Mouse (Mus musculus) megakaryocyte, embryonic 14.5 days (primary cell): ENCODE results near the gene Ccsap.

Experiments
- FLI1 ChIP-seq: IDR thresholded peaks from 2 replicates; pipeline ENCODE4 v1.6.1; 2012; ENCODE audit warnings: low read length, inconsistent platforms, mixed read lengths
- GATA1 ChIP-seq: IDR thresholded peaks from 3 replicates; pipeline ENCODE4 v1.6.1; 2012; ENCODE audit warnings: mixed read lengths, low read length, inconsistent platforms, borderline replicate concordance

DNA sequence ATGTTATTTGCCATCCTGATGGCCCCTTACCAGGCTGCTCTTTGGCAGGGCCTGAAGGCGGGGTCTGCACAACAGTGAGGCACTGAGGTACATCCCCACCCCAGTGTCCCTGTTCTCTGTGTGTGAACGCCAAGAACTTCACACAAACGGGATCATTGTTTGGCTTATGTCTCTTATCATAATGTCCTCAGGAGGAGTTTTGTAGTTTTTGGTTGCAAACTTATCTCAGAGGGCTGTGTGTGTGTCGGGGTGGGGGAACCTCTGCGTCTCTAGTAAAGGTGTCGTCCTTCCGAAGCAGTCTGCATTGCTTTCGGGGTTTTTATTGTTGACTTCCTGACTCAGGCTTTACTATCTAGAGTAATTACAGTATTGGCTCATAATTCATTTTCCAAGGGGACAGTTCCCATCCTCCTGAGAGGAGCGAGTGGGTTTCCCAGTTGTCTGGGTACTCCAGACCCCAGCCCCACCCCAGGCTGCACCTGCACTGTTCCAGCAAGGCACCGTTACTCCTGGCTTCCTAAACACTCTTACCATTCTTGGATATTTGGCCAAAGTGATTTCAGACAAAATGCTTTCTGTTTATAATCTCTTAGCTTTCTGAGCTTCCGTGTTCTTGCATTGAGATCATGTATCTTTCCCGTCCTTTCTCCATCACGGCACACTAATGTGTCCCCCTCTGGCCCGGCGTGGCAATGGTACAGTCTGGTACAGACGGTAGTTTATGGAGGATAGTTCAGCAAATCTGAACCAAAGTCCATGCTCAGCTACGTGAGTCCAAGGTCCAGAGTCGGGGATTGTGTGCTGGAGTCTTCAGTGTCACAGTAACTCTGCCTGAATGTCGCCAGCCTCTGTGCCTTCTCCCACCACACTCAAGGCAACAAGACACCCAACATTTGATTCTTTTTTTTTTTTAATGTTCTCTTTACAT is 40.1 kb downstream of the Ccsap start:
- TF ChIP-seq GATA1 = no peak
- no peak for TF ChIP-seq FLI1
